Mouse (Mus musculus) intestine, embryonic 16.5 days (tissue): Measurements from ENCODE around the gene Ltbp4. TPM values are rescaled to one million over a fixed set of nuclear protein-coding genes. Genes with fewer than 3 reads are reported as not detected.

ENCODE experiments used
- ATAC-seq: fragments of 200-750 bp; cut with Nextera tagmentation; 2 replicates; pipeline ENCODE4 v1.8.0; 2017; ENCODE audit warnings: moderate TSS enrichment, moderate library complexity
- H3K27ac ChIP-seq: fragments of 300-500 bp; sonication (generic); 2 replicates; pipeline ENCODE4 v1.5.1; 2014; ENCODE audit warnings: mild to moderate bottlenecking, low read length
- H3K27me3 ChIP-seq: fragments of 300-500 bp; sonication (generic); replicated peaks from 2 replicates; pipeline ENCODE4 v1.6.1; 2014; ENCODE audit warnings: low read length, control low read depth, mixed read lengths; ENCODE audit not compliant: control insufficient read depth, insufficient read depth
- H3K36me3 ChIP-seq: fragments of 300-500 bp; sonication (generic); 2 replicates; pipeline ENCODE4 v1.6.1; 2014; ENCODE audit warnings: low read length, control low read depth; ENCODE audit not compliant: control insufficient read depth, insufficient read depth
- H3K4me1 ChIP-seq: fragments of 300-500 bp; sonication (generic); 2 replicates; pipeline ENCODE4 v1.6.1; 2014; ENCODE audit warnings: low read length, control low read depth, mixed read lengths; ENCODE audit not compliant: control insufficient read depth, insufficient read depth
- H3K4me2 ChIP-seq: fragments of 300-500 bp; sonication (generic); 2 replicates; pipeline ENCODE4 v1.6.1; 2014; ENCODE audit warnings: low read depth, low read length, control low read depth
- H3K4me3 ChIP-seq: fragments of 300-500 bp; sonication (generic); 2 replicates; pipeline ENCODE4 v1.5.1; 2014; ENCODE audit warnings: mild to moderate bottlenecking, low read length
- H3K9ac ChIP-seq: fragments of 300-500 bp; sonication (generic); 2 replicates; pipeline ENCODE4 v1.6.1; 2014; ENCODE audit warnings: low read depth, low read length
- H3K9me3 ChIP-seq: fragments of 300-500 bp; sonication (generic); 2 replicates; pipeline ENCODE4 v1.6.1; 2016; ENCODE audit warnings: low read length, control low read depth; ENCODE audit not compliant: control insufficient read depth
- WGBS: fragments of 180-500 bp; shearing (Covaris S2); extraction: QIAGEN DNeasy Blood & Tissue Kit; methylation state at CpG from one replicate; pipeline ENCODE4 v1.1.7; 2014; 5-methylcytosine and 5-hydroxymethylcytosine counted together
- polyA plus RNA-seq: library from polyadenylated mRNA; unstranded; fragments of >200 nt; fragmentation: Nextera tagmentation; extraction: Ambion mirVana; gene quantifications from 2 replicates; pipeline ENCODE4 v1.2.1, GENCODE M21; 2015

The Ltbp4 gene
- polyA plus RNA-seq, 1 experiment from 2014 or later, result 70.2 TPM

- Histone ChIP-seq H3K4me1 (peaks cover 12% of the 10 kb centered on the region), H3K27ac (no peak overlapping the region), H3K4me3 (no peak overlapping the region), H3K9ac (no peak overlapping the region), H3K36me3 (peaks cover 8% of the 10 kb centered on the region), H3K4me2 (no peak overlapping the region), H3K27me3 (no peaks in the 10 kb centered on the region), H3K9me3 (peaks cover 5% of the 10 kb centered on the region)
- WGBS, result 89% methylated on average over 12 of the region's 12 CpGs
- ATAC-seq, result no peak
These were observed 25.7 kb downstream of the Ltbp4 start for GRCm38 (mm10) chr7:27311651-27312284.

GRCm38 (mm10) chr7:27310996-27311535, 26.4 kb downstream of the Ltbp4 start:
- 0 out of 2 replicates have a peak, but pooled peaks have one; percentile 15 for ATAC-seq
- H3K27me3 ChIP-seq, result no peaks in the 10 kb centered on the region
- peaks cover 5% of the 10 kb centered on the region for H3K9me3 ChIP-seq
- WGBS, result 49% methylated on average over 8 of the region's 8 CpGs
- peaks cover 12% of the 10 kb centered on the region for H3K4me1 ChIP-seq
- H3K4me2 ChIP-seq, result no peak overlapping the region
- H3K36me3 ChIP-seq, result peaks cover 8% of the 10 kb centered on the region
- H3K4me3 ChIP-seq, result no peak overlapping the region
- H3K27ac ChIP-seq, result no peak overlapping the region
- no peak overlapping the region for H3K9ac ChIP-seq

GRCm38 (mm10) chr7:27310306-27310705, 27.2 kb downstream of the Ltbp4 start:
- Histone ChIP-seq H3K9me3 (peaks cover 5% of the 10 kb centered on the region), H3K9ac (peak overlapping the region; percentile 11), H3K4me2 (peak overlapping the region; percentile 43), H3K4me3 (peak overlapping the region; percentile 26; the same call in 1 of the 2 replicates), H3K36me3 (peaks cover 8% of the 10 kb centered on the region), H3K4me1 (peaks cover 12% of the 10 kb centered on the region), H3K27ac (no peak overlapping the region), H3K27me3 (no peaks in the 10 kb centered on the region)
- peak; percentile 44; the same call in 1 of the 2 replicates for ATAC-seq
- WGBS, result 13% methylated on average over 17 of the region's 17 CpGs

GRCm38 (mm10) chr7:27309832-27310231, 27.7 kb downstream of the Ltbp4 start:
- Histone ChIP-seq H3K9ac (no peak overlapping the region), H3K27me3 (no peaks in the 10 kb centered on the region), H3K4me3 (no peak overlapping the region), H3K36me3 (peaks cover 8% of the 10 kb centered on the region), H3K4me1 (peaks cover 12% of the 10 kb centered on the region), H3K27ac (no peak overlapping the region), H3K4me2 (no peak overlapping the region), H3K9me3 (peaks cover 5% of the 10 kb centered on the region)
- WGBS, result 77% methylated on average over 3 of the region's 3 CpGs
- no peak; the same call in 1 of the 2 replicates for ATAC-seq

GRCm38 (mm10) chr7:27308821-27309549, 28.5 kb downstream of the Ltbp4 start:
- Histone ChIP-seq H3K4me2 (peak overlapping the region; percentile 61), H3K4me1 (peaks cover 12% of the 10 kb centered on the region), H3K9me3 (peaks cover 1% of the 10 kb centered on the region; the same call in 1 of the 2 replicates), H3K36me3 (peaks cover under 1% of the 10 kb centered on the region), H3K27ac (no peak overlapping the region), H3K27me3 (no peaks in the 10 kb centered on the region), H3K9ac (no peak overlapping the region), H3K4me3 (peak overlapping the region; percentile 38)
- peak; percentile 49 for ATAC-seq
- WGBS, result 12% methylated on average over 28 of the region's 28 CpGs

GRCm38 (mm10) chr7:27307551-27307950, 29.9 kb downstream of the Ltbp4 start:
- 79% methylated on average over 9 of the region's 9 CpGs for WGBS
- H3K27ac ChIP-seq, result no peak overlapping the region
- no peak for ATAC-seq
- H3K4me3 ChIP-seq, result no peak overlapping the region
- peaks cover 12% of the 10 kb centered on the region for H3K4me1 ChIP-seq
- H3K36me3 ChIP-seq, result no peaks in the 10 kb centered on the region
- H3K4me2 ChIP-seq, result no peak overlapping the region
- no peaks in the 10 kb centered on the region for H3K27me3 ChIP-seq
- no peak overlapping the region for H3K9ac ChIP-seq
- no peaks in the 10 kb centered on the region for H3K9me3 ChIP-seq

- Histone ChIP-seq H3K9ac (no peak overlapping the region), H3K27me3 (no peaks in the 10 kb centered on the region), H3K4me3 (no peak overlapping the region), H3K4me1 (peaks cover 12% of the 10 kb centered on the region), H3K4me2 (no peak overlapping the region), H3K36me3 (no peaks in the 10 kb centered on the region), H3K27ac (no peak overlapping the region), H3K9me3 (no peaks in the 10 kb centered on the region)
- no peak for ATAC-seq
- 79% methylated on average over 24 of the region's 24 CpGs for WGBS
These were observed 31.0 kb downstream of the Ltbp4 start for GRCm38 (mm10) chr7:27306161-27307160.

- WGBS, result 88% methylated on average over 17 of the region's 17 CpGs
- Histone ChIP-seq H3K9ac (no peak overlapping the region), H3K4me2 (no peak overlapping the region), H3K36me3 (no peaks in the 10 kb centered on the region), H3K27me3 (no peaks in the 10 kb centered on the region), H3K27ac (no peak overlapping the region), H3K4me3 (no peak overlapping the region), H3K4me1 (peaks cover 9% of the 10 kb centered on the region; the same call in 1 of the 2 replicates), H3K9me3 (no peaks in the 10 kb centered on the region)
- no peak for ATAC-seq
These were observed 32.3 kb downstream of the Ltbp4 start for GRCm38 (mm10) chr7:27305091-27305730.
